Mouse (Mus musculus) adrenal gland, postnatal 25 days (tissue): ENCODE measurements around the gene Nkx6-1. TPM values are rescaled to one million over a fixed set of nuclear protein-coding genes. Genes with fewer than 3 reads are reported as not detected.

Source experiments
- DNase-seq: peaks from one replicate; pipeline ENCODE4 v3.0.0; 2021; ENCODE audit warnings: mixed read lengths
- total RNA-seq: library from RNA; stranded (reverse); gene quantifications from 2 replicates; pipeline ENCODE4 v1.2.3, GENCODE M21; 2021

Nkx6-1 gene
- total RNA-seq, 1 experiment from 2014 or later = not detected

DNA sequence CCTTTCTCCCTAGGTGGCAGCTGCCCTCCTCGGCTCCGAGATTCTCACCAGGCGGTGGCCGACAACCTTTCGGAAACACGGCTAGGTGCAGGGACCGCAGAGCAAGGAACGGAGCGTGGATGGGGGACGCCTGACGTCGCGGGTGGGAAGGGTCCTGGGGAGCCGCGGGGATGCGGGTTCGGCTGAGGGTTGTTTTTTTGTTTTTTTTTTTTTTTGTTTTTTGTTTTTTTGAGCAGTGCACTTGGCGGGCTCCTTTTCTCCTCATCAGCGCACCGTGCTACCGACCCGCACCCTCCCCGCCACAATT is 5.9 kb downstream of the Nkx6-1 start:
- DNase-seq = no peak

DNA sequence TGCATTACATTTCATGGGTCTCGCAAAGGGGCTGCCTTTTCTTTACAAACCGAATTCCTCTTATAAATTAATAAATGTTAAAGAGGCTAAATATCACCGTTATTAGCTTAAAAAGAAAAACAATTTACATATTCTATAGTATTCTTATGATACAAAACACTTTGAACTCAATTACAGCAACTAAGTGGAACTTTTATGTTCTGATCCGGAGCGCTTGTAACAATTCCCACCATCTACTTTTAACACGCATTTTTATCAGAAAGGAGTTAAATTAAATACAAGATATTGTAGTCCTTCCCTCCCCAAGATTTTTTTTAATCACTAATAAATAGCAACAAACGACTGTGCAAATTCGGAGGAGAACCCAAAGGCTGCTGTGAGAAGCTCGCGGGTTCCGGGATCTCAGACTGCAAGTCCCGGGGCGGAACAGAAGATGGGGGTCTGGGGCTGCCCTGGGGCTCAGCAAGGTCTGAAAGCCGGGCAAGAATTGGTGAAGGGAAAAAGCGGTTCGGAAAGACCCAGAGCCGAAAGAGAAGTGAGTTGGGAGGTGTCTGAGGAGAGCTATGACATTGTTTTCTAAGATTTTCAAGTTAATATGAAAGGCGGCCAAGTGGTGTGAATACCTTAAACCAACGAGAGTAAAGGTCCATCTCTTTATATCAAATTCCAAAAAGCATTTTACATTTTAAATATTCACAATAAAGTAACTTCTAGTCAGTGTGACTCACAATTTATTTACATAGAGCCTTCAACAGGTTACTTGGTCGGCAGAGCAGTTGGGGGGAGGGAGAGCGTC is 6.4 kb downstream of the Nkx6-1 start:
- no peak for DNase-seq

DNA sequence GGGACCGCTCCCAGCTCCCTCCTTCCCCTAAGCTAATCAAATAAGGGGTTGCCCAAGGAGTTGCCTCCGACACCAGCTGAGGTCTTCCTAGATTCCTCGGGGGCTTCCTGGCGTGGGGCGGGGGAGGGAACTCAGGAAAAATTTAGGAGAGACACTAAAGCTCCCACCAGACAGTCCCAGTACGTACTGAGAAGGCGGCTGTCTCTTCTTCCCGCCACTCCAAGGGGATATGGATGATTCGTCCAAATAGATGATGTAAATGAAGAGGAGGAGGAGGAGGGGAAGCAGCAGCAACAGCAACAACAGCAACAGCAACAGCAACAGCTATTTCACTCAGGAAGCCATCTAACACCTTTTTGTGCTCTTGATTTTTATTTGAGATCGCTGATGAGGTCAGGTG is 7.1 kb downstream of the Nkx6-1 start:
- DNase-seq = no peak

DNA sequence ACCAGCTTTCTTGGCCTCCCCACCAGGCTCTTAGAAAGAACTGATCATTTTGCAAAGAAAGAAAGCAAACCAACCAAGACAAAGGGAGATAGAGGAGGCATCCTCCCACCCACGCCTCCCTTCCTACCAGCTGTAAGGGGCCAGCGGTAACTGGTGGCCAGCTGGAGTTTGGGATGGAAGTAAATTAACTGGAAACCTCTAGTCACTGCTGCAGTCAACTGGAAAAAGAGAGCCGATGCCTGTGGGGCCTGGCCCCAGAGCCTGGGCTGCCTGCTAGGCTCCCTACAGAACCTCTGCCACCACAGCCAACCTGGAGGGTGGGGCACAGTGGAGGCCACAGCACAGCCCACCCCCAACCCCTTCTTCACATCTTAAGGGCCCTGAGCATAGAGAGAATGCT is 8.7 kb downstream of the Nkx6-1 start:
- no peak for DNase-seq

DNA sequence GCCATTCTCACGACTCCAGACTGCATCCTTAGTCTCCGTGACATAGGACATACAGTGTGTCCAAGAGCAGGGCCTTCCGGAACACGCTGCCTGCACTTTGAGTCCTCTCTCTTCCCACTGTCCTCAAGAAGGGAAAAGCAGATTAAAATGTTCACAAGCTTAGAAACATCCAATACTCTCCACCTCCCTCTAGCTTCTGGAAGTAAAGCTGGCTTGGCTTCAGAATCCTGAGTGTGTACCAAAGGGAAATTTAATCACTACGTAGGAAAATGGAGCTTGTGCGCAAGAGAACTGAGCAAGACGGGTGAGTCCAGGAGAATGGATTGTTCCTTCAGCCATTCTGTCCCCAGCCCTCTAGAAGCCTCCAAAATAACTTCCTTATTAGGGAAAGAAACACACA is 9.4 kb downstream of the Nkx6-1 start:
- no peak for DNase-seq

DNA sequence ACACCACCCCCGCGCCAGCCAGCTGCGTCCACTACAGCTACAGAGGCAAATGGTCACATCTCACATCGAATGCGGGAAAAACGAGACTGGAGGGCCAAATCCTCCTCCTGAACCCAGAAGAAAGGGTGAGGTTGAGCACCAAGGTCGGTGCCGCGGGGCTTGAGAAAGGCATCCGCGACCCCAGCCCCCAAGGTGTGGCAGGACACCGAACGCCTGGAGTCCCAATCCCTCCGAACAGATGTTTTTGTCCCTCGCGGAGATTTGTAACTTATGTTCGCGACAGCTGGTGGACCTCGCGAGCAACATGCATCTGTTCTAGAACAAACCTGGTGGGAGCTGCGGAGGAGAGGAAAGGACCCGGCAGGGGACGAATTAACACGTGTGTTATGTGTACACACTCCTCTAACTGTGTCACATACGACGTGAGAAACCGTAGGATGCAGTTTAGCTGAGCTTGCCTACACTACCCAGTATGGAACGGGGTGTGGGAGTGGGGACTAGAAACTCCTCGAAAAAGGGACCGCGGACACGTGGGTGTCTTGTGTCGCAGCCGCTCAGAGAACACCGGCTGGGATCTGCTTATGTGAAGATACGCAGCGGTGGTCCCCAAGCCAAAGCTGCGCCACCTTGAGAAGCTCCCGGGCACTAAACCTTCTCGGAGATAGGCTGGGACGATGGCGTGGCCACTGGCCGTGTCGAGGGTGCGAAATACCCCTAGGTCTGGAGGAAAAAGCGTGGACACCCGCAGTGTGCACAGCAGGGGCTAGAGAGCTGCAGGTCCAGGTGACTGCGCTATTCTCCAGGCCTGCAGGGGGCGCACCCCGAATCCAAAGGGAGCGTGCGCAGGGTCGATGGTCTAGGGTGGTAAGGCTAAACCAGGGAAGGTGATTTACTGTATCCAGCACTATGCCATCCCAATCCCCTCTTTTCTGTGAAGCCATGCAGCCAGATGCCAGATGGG is 16.8 kb downstream of the Nkx6-1 start:
- no peak for DNase-seq

DNA sequence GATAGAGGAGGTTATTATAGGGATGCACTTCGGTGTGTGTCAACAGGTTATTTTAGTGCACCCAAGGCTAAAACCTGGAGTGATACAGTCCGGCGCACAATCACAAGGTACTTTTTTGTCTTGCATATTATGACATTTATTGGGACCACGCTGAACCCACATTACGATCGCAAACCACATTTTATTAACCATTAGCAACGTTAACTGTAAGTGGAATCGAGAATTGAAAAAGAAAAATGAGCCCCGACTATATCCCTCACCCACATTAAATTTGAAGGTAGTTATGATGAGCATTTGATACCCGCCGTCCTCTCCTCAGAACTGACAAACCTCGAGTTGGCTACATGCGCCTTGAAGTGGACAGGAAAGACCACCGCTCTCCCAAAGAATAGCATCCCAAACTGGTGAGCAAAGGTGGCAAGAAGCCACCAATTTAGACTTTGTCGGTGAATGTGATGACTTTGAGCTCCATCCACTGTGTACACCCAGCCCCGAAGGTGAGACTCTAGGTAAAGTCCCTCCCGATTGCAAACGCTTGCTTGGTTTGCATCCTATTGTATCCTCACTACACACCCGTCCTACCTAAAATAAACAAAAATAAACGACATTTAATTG is 17.7 kb downstream of the Nkx6-1 start:
- no peak for DNase-seq

DNA sequence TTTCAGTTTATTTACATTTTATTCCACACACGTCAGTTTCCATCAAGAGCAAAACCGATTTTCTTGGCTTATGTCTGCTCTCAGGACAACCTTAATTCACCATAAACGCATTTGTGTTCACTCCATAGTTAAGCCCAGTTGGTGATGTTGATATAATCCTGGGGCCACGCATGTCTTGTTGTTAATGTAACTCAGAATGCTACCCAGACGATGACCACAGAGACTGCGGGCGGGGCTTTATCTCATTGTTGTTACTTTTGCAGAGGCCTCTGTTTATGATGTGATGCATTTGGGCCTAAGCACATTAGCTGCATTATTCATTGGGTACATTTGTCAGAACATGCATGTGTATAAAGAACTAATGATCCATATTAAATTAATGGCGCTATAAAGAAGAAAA is 19.7 kb downstream of the Nkx6-1 start:
- no peak for DNase-seq

DNA sequence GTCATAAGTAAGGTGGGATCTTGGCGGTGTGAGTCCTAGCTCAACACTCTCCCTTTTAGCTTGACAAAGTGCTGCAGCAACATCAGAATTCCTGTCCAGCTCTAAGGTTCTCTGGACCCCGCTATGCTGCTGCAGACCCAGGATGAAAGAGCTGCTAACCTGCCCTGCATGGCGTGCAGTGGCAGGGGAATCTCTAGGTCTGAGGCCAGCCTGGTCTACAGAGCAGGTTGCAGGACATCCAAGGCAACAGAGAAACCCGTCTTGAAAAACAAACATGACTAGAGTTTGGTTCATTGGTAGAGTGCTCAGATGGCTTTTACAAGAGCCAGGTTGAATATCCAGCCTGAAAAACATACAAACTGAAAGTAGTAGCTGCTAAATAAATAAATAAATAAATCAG is 26.7 kb downstream of the Nkx6-1 start:
- DNase-seq = no peak

Other genes starting within 250 kb of the Nkx6-1 start
- 8.6 and 9.8 TPM in 2 replicates for gene Cds1, start 100.1 kb upstream of the Nkx6-1 start, total RNA-seq